Comparison of ENCODE assay signal across 27 mouse cellular contexts in the genomic region with DNA sequence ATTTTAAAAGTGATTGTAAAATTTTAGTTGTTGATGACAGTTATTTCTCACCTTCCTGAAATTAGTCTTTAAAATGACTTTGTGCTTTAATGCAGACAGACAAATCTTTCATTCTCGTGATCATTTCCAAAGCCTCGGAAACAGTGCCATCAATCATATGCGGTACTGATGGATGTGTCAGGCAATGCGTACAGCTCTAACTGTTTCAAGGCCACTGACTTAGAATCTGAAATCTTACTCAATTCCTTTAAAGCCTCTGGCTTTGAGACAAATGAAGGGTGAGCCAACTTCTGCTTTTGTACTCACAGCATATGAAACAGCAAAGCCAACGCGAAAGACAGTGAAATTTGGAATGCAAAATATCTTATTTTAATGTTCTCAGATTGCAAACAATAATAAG.
DNase-seq lines count a peak whose midpoint lies in the region; ATAC-seq and TF ChIP-seq lines count a peak whose summit lies in the region.
"Had no signal": no experiment of that assay in that cellular context is flagged by ENCODE, and none has a peak within 500 bp of the region (broad histone marks: within the 10 kb centered on the region; RNA-seq: fewer than 3 reads in every experiment).

No protein-coding gene starts in this region.

- no peak for TF ChIP-seq CTCF in brain, embryonic 14.5 days (IDR thresholded peaks at IDR 0.05; ENCODE audit: borderline replicate concordance, extremely low read depth, insufficient read depth, insufficient read length)

- peak; percentile 15 for DNase-seq in adrenal gland, postnatal 10 days
- DNase-seq in adrenal gland, adult 18-20 months (ENCODE audit: low spot score in 2 of 2) = no peak
- no peak for DNase-seq in forebrain, embryonic 11.5 days (ENCODE audit: low spot score)
- peak; percentile 19 for DNase-seq in adrenal gland, postnatal 14 days
- peak; percentile 72 for DNase-seq in brain, embryonic 14.5 days (ENCODE audit: low read depth)
- DNase-seq in frontal cortex, postnatal 25 days (ENCODE audit: low spot score in 2 of 2) = no peak
- DNase-seq: cerebellum, adult 8-10 months; embryo, embryonic 11 days; gastrocnemius, postnatal 25 days; heart, adult 11 months; kidney, adult 9 months; kidney, postnatal 10 days; layer of hippocampus, adult 9-11 months; liver, embryonic 13.5 days; lung, adult 18-20 months; lung, postnatal 14 days had no signal

- ATAC-seq in forebrain, embryonic 15.5 days (replicated peaks) = no peak
- no peak for ATAC-seq in forebrain, embryonic 11.5 days (replicated peaks; ENCODE audit: low FRiP score)
- ATAC-seq: intestine, embryonic 16.5 days; Patski had no signal

- no peak for TF ChIP-seq POLR2A in brain, embryonic 14.5 days (IDR thresholded peaks at IDR 0.05; ENCODE audit: borderline replicate concordance, extremely low read depth, insufficient read depth, insufficient read length, poor library complexity, severe bottlenecking)

- H3K4me2 ChIP-seq in forebrain, embryonic 15.5 days (replicated peaks) = no peak overlapping the region
- H3K4me2 ChIP-seq in forebrain, embryonic 11.5 days (ENCODE audit: low read depth, low read length, severe bottlenecking) = no peak overlapping the region
- H3K4me2 ChIP-seq: embryonic facial prominence, embryonic 13.5 days; heart, embryonic 15.5 days; hindbrain, embryonic 12.5 days; limb, embryonic 15.5 days; liver, embryonic 13.5 days; neural tube, embryonic 13.5 days had no signal

- no peak overlapping the region for H3K9ac ChIP-seq in forebrain, embryonic 15.5 days (replicated peaks)
- no peak overlapping the region for H3K9ac ChIP-seq in forebrain, embryonic 11.5 days (ENCODE audit: low read length)
- H3K9ac ChIP-seq: embryonic facial prominence, embryonic 13.5 days; heart, embryonic 15.5 days; hindbrain, embryonic 12.5 days; limb, embryonic 15.5 days; liver, embryonic 13.5 days; neural tube, embryonic 13.5 days had no signal

- no peaks in the 10 kb centered on the region for H3K36me3 ChIP-seq in forebrain, embryonic 15.5 days
- H3K36me3 ChIP-seq in forebrain, embryonic 11.5 days (ENCODE audit: control insufficient read depth, insufficient read depth, low read length) = no peaks in the 10 kb centered on the region
- H3K36me3 ChIP-seq: embryonic facial prominence, embryonic 13.5 days; heart, embryonic 10.5 days; heart, embryonic 15.5 days; hindbrain, embryonic 12.5 days; limb, embryonic 10.5 days; limb, embryonic 15.5 days; liver, embryonic 13.5 days; neural tube, embryonic 13.5 days had no signal

- no peak overlapping the region for H3K4me3 ChIP-seq in forebrain, embryonic 15.5 days
- H3K4me3 ChIP-seq in forebrain, embryonic 11.5 days (ENCODE audit: low read depth, low read length) = no peak overlapping the region
- H3K4me3 ChIP-seq: embryonic facial prominence, embryonic 13.5 days; erythroblast, embryonic 14.5 days; heart, embryonic 10.5 days; heart, embryonic 15.5 days; hindbrain, embryonic 12.5 days; limb, embryonic 10.5 days; limb, embryonic 15.5 days; liver, embryonic 13.5 days; neural tube, embryonic 13.5 days had no signal

- no peaks in the 10 kb centered on the region for H3K9me3 ChIP-seq in forebrain, embryonic 15.5 days
- no peaks in the 10 kb centered on the region for H3K9me3 ChIP-seq in forebrain, embryonic 11.5 days (ENCODE audit: control insufficient read depth, low read length)
- H3K9me3 ChIP-seq: embryonic facial prominence, embryonic 13.5 days; heart, embryonic 10.5 days; heart, embryonic 15.5 days; hindbrain, embryonic 12.5 days; limb, embryonic 10.5 days; limb, embryonic 15.5 days; liver, embryonic 13.5 days; neural tube, embryonic 13.5 days had no signal

- peaks cover 3% of the 10 kb centered on the region; the same call in 1 of the 2 replicates for H3K4me1 ChIP-seq in forebrain, embryonic 15.5 days
- H3K4me1 ChIP-seq in forebrain, embryonic 11.5 days (replicated peaks; ENCODE audit: control insufficient read depth, insufficient read depth, low read length) = no peaks in the 10 kb centered on the region
- H3K4me1 ChIP-seq: heart, embryonic 10.5 days; heart, embryonic 15.5 days; hindbrain, embryonic 12.5 days; limb, embryonic 10.5 days; limb, embryonic 15.5 days; liver, embryonic 13.5 days; neural tube, embryonic 13.5 days had no signal

- H3K27me3 ChIP-seq in forebrain, embryonic 15.5 days = no peaks in the 10 kb centered on the region
- no peaks in the 10 kb centered on the region for H3K27me3 ChIP-seq in forebrain, embryonic 11.5 days (ENCODE audit: control insufficient read depth, insufficient read depth, low read length)
- H3K27me3 ChIP-seq: embryonic facial prominence, embryonic 13.5 days; heart, embryonic 15.5 days; hindbrain, embryonic 12.5 days; limb, embryonic 15.5 days; liver, embryonic 13.5 days; neural tube, embryonic 13.5 days; Patski had no signal

- 51% methylated on average over 6 of the region's 6 CpGs for WGBS in forebrain, embryonic 15.5 days
- WGBS in forebrain, embryonic 11.5 days = 93% methylated on average over 6 of the region's 6 CpGs

- H3K27ac ChIP-seq in forebrain, embryonic 15.5 days (replicated peaks) = 0 out of 2 replicates have a peak overlapping the region, but pooled peaks have one; percentile 31
- no peak overlapping the region for H3K27ac ChIP-seq in forebrain, embryonic 11.5 days (ENCODE audit: low read depth, low read length)
- H3K27ac ChIP-seq: embryonic facial prominence, embryonic 13.5 days; heart, embryonic 10.5 days; heart, embryonic 15.5 days; hindbrain, embryonic 12.5 days; limb, embryonic 10.5 days; limb, embryonic 15.5 days; liver, embryonic 13.5 days; neural tube, embryonic 13.5 days had no signal

Comparison
In these comparisons a context has a peak if more than half of its experiments do, and no peak if none do; other contexts are left out.
1. DNase-seq: peak in adrenal gland, postnatal 10 days (single experiment), adrenal gland, postnatal 14 days (single experiment) and brain, embryonic 14.5 days (single experiment); none in adrenal gland, adult 18-20 months (0 of 2), forebrain, embryonic 11.5 days (single experiment) and frontal cortex, postnatal 25 days (0 of 2).